8 mouse cellular contexts compared by ENCODE assay signal in the genomic region with DNA sequence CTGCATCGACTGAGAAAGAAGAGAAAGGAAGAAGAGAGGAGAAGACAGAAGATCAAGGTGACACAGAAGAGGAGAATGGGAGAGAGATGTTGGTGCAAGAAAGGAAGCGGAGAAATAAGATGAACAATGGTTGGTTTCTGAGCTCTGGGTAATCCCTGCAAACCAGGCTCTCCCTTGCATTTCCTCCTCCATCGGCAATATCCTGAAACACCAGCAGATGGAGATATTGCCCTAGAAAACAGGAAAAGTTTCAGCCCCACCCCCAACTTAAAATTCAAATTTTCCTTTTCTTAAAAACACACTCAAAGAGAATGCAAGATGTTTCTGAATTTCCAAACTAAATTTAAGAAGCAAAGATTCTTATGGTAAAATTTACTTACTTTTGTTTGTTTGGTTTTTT. TPM values are rescaled to one million over a fixed set of nuclear protein-coding genes. Genes with fewer than 3 reads are reported as not detected.
A peak's percentile ranks its signal among the peaks of the same experiment; 100 is the strongest.
DNase-seq lines count a peak whose midpoint lies in the region; ATAC-seq and TF ChIP-seq lines count a peak whose summit lies in the region.

No protein-coding gene starts in this region.

- TF ChIP-seq CTCF in forebrain, postnatal 0 days (IDR thresholded peaks at IDR 0.05; ENCODE audit: low read depth): peak; percentile 86

- peak; percentile 87 for DNase-seq in forebrain, postnatal 0 days
- DNase-seq in urinary bladder, postnatal 14 days (ENCODE audit: low spot score): peak; percentile 57
- DNase-seq in urinary bladder, postnatal 4 days (ENCODE audit: low spot score in 2 of 2): no peak
- DNase-seq in embryo, embryonic 10.5 days (ENCODE audit: low spot score): peak; percentile 80
- DNase-seq in kidney, postnatal 10 days: peak; percentile 75
- peak; percentile 69 for DNase-seq in lung, postnatal 14 days

- H3K9me3 ChIP-seq in forebrain, postnatal 0 days (ENCODE audit: low read length): no peaks in the 10 kb centered on the region
- no peaks in the 10 kb centered on the region for H3K9me3 ChIP-seq in forebrain, embryonic 12.5 days
- no peaks in the 10 kb centered on the region for H3K9me3 ChIP-seq in stomach, embryonic 16.5 days (replicated peaks; ENCODE audit: control insufficient read depth, low read length)

- no peak overlapping the region for H3K27ac ChIP-seq in forebrain, postnatal 0 days (ENCODE audit: low read depth, low read length)
- no peak overlapping the region for H3K27ac ChIP-seq in forebrain, embryonic 12.5 days
- no peak overlapping the region for H3K27ac ChIP-seq in stomach, embryonic 16.5 days (ENCODE audit: low read length)

- ATAC-seq in forebrain, postnatal 0 days: no peak
- no peak for ATAC-seq in forebrain, embryonic 12.5 days (ENCODE audit: low FRiP score)
- no peak for ATAC-seq in stomach, embryonic 16.5 days (ENCODE audit: insufficient read depth, low FRiP score)

- no peak overlapping the region for H3K9ac ChIP-seq in forebrain, postnatal 0 days
- H3K9ac ChIP-seq in forebrain, embryonic 12.5 days: no peak overlapping the region; the same call in 1 of the 2 replicates
- H3K9ac ChIP-seq in stomach, embryonic 16.5 days (ENCODE audit: low read length): peak overlapping the region; percentile 3; the same call in 1 of the 2 replicates

- no peaks in the 10 kb centered on the region for H3K36me3 ChIP-seq in forebrain, postnatal 0 days (ENCODE audit: insufficient read depth)
- no peaks in the 10 kb centered on the region for H3K36me3 ChIP-seq in forebrain, embryonic 12.5 days (replicated peaks)
- H3K36me3 ChIP-seq in stomach, embryonic 16.5 days (ENCODE audit: control insufficient read depth, insufficient read depth, low read length): no peaks in the 10 kb centered on the region

- H3K27me3 ChIP-seq in forebrain, postnatal 0 days (ENCODE audit: insufficient read depth, low read length): no peaks in the 10 kb centered on the region
- no peaks in the 10 kb centered on the region for H3K27me3 ChIP-seq in forebrain, embryonic 12.5 days
- H3K27me3 ChIP-seq in stomach, embryonic 16.5 days (ENCODE audit: control insufficient read depth, insufficient read depth, low read length): no peaks in the 10 kb centered on the region

- 6% methylated on average over 3 of the region's 3 CpGs for WGBS in forebrain, postnatal 0 days
- 7% methylated on average over 3 of the region's 3 CpGs for WGBS in forebrain, embryonic 12.5 days
- 11% methylated on average over 3 of the region's 3 CpGs for WGBS in stomach, embryonic 16.5 days

- peaks cover 11% of the 10 kb centered on the region for H3K4me1 ChIP-seq in forebrain, postnatal 0 days (ENCODE audit: insufficient read depth)
- H3K4me1 ChIP-seq in forebrain, embryonic 12.5 days: peaks cover 35% of the 10 kb centered on the region
- H3K4me1 ChIP-seq in stomach, embryonic 16.5 days (ENCODE audit: control insufficient read depth, insufficient read depth, low read length): peaks cover 15% of the 10 kb centered on the region

- no peak overlapping the region for H3K4me3 ChIP-seq in forebrain, postnatal 0 days (ENCODE audit: low read depth, low read length)
- H3K4me3 ChIP-seq in forebrain, embryonic 12.5 days (replicated peaks): no peak overlapping the region
- no peak overlapping the region for H3K4me3 ChIP-seq in stomach, embryonic 16.5 days (replicated peaks; ENCODE audit: low read length)

- H3K4me2 ChIP-seq in forebrain, postnatal 0 days (ENCODE audit: low read depth): no peak overlapping the region
- H3K4me2 ChIP-seq in forebrain, embryonic 12.5 days: no peak overlapping the region
- no peak overlapping the region for H3K4me2 ChIP-seq in stomach, embryonic 16.5 days (ENCODE audit: low read depth, low read length)

RNA-seq across cellular contexts. Expression of a gene that starts 2.8 kb away (rescaled TPM):
- total RNA-seq in forebrain, postnatal 0 days (2014; rRNA removed): 13.4 and 16.5 TPM in 2 replicates
- polyA plus RNA-seq in forebrain, postnatal 0 days (2015; fragmentation: Nextera tagmentation; extraction: Ambion mirVana): 23.7 and 25.0 TPM in 2 replicates
- 41.5 and 45.5 TPM in 2 replicates for polyA plus RNA-seq in forebrain, embryonic 12.5 days (2016; fragmentation: Nextera tagmentation; extraction: Ambion mirVana)
- 32.7 and 38.4 TPM in 2 replicates for polyA plus RNA-seq in stomach, embryonic 16.5 days (2015; fragmentation: Nextera tagmentation; extraction: Ambion mirVana)

RNA-seq across cellular contexts. Expression of a gene that starts 3.4 kb away (rescaled TPM):
- total RNA-seq in forebrain, postnatal 0 days (2014; rRNA removed): 44.5 and 49.7 TPM in 2 replicates
- polyA plus RNA-seq in forebrain, postnatal 0 days (2015; fragmentation: Nextera tagmentation; extraction: Ambion mirVana): 28.7 and 32.1 TPM in 2 replicates
- polyA plus RNA-seq in forebrain, embryonic 12.5 days (2016; fragmentation: Nextera tagmentation; extraction: Ambion mirVana): 48.6 and 52.6 TPM in 2 replicates
- polyA plus RNA-seq in stomach, embryonic 16.5 days (2015; fragmentation: Nextera tagmentation; extraction: Ambion mirVana): 17.6 and 17.7 TPM in 2 replicates

RNA-seq across cellular contexts. Expression of a gene that starts 34.4 kb away (rescaled TPM):
- 13.5 and 18.2 TPM in 2 replicates for total RNA-seq in forebrain, postnatal 0 days (2014; rRNA removed)
- polyA plus RNA-seq in forebrain, postnatal 0 days (2015; fragmentation: Nextera tagmentation; extraction: Ambion mirVana): 22.9 and 25.6 TPM in 2 replicates
- 30.8 and 36.1 TPM in 2 replicates for polyA plus RNA-seq in forebrain, embryonic 12.5 days (2016; fragmentation: Nextera tagmentation; extraction: Ambion mirVana)
- polyA plus RNA-seq in stomach, embryonic 16.5 days (2015; fragmentation: Nextera tagmentation; extraction: Ambion mirVana): 72.0 and 74.2 TPM in 2 replicates

Comparison
In these comparisons a context has a peak if more than half of its experiments do, and no peak if none do; other contexts are left out.
1. DNase-seq: peak in forebrain, postnatal 0 days (single experiment), urinary bladder, postnatal 14 days (single experiment), embryo, embryonic 10.5 days (single experiment), kidney, postnatal 10 days (single experiment) and lung, postnatal 14 days (single experiment); none in urinary bladder, postnatal 4 days (0 of 2).